Mouse (Mus musculus) adrenal gland, postnatal 10 days (tissue): Measurements from ENCODE around the gene Hook2. TPM values are rescaled to one million over a fixed set of nuclear protein-coding genes. Genes with fewer than 3 reads are reported as not detected.

Source experiments
- DNase-seq: peaks from one replicate; pipeline ENCODE4 v3.0.0; 2021; ENCODE audit warnings: mixed read lengths
- total RNA-seq, 2 experiments: library from RNA; stranded (reverse); gene quantifications; 2 replicates each; pipeline ENCODE4 v1.2.3; 2021

The Hook2 gene
- total RNA-seq, 2 experiments from 2014 or later: 6.5 to 6.6 TPM

DNA sequence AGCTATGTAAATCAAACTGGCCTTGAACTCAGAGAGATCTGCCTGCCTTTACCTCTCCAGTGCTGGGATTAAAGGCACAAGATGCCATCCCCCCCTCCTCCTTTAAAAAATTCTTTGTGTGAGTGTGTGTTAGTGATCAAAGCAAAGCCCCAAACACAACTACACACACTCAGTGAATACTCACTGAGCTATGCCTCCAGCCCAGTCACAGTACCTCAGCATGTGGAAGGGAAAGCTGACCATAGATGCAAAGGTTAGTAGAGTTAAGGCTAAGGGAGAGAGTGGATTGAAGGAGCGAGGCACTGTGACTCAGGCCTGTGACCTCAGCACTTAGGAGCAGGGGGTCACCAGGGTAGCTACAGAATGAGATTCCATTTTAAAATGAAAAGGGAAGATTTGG, 17.3 kb upstream of the Hook2 start:
- DNase-seq: no peak

- DNase-seq: peak; percentile 81
These were observed 16.4 kb upstream of the Hook2 start for GRCm38 (mm10) chr8:84973803-84974542.

DNA sequence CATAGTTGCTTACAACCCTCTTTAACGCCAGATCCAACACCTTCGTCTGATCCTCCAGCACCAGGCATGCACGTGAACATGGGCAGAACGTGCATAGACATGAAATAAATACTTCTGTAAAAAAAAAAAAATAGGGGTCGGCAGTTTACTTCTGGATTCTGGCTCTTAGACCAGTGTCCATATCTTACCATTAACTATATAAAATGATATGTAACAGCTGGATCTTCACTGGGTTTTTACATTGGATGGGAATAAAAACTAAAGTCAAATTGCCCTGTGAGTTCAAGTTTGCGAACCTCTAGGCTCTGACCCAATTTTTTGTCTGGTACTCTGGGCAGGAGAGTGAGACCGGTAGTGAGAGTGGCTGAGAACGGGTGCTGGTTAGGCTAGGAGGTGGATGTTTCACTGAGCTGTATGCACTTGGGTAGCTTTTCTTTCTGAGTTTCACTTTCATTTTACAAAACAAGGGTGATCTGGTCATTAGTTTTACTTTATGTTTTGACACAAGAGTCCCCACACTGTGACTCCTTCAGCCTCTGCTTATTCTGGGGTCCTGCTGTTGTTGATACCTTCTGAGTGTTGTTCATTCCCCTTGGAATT, 15.8 kb upstream of the Hook2 start:
- no peak for DNase-seq

DNA sequence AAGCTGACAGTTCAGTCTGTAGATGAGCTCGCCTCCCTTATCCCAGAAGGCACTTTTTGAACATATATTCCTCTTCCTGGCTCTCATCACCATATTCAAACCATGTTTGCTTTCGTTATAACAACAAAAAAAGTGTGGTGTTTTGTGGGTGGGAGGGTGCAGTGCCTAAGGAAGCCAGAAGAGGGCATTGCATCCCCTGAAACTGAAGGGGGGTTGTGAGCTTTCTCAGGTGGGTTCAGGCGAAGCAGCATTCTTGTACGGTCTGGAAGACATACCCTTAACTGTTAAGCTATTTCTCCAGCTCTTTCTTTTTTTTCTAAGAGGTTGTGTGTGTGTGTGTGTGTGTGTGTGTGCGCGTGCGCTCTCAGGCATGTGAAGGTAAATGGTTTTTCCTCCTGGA, 15.0 kb upstream of the Hook2 start:
- DNase-seq: peak; percentile 83

GRCm38 (mm10) chr8:84976031-84976762, 14.2 kb upstream of the Hook2 start:
- peak; percentile 98 for DNase-seq

GRCm38 (mm10) chr8:84976763-84977434, 13.5 kb upstream of the Hook2 start:
- DNase-seq: no peak

DNA sequence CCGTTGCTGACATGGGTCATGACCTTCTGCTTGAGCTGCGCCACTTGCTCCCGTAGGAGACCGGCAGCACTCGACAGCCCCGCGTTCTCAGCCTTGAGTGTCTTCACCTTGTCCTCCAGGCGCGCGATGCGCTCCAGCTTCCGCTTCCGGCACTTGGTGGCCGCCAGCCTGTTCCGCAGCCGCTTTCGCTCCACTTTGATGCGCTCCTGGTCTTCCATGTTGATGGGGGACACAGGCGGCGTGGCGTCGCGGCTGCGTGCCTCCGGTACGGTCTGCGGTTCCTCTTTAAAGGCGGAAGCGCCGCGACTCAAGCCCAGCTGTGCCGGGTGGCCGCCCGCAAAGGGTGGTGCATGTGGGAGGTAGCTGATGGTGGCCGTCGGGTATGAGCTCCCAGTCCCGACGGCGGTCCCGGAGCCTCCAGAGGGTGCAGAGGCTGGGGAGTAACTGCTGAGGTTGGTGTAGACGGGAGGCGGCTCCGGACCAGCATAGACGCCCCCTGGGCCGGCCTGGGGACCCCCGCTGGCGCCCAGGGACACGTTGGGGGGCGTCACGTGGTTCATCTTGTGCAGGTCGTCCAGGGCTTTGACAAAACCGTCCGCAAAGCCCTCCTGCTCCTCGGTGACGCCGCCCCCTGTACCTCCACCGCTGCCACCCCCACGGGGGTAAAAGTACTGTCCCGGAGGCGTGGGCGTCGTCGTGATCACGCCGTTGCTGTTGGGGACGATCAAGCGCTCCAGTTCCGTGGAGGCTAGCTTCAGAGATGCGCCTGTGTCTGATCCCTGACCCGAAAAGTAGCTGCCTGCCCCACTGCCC, 12.8 kb upstream of the Hook2 start:
- peak; percentile 83 for DNase-seq

- DNase-seq: peak; percentile 99
These were observed 12.0 kb upstream of the Hook2 start, which contains the start of gene Junb for GRCm38 (mm10) chr8:84978248-84978940. TSS of gene Junb (minus strand) at chr8:84978718.

DNA sequence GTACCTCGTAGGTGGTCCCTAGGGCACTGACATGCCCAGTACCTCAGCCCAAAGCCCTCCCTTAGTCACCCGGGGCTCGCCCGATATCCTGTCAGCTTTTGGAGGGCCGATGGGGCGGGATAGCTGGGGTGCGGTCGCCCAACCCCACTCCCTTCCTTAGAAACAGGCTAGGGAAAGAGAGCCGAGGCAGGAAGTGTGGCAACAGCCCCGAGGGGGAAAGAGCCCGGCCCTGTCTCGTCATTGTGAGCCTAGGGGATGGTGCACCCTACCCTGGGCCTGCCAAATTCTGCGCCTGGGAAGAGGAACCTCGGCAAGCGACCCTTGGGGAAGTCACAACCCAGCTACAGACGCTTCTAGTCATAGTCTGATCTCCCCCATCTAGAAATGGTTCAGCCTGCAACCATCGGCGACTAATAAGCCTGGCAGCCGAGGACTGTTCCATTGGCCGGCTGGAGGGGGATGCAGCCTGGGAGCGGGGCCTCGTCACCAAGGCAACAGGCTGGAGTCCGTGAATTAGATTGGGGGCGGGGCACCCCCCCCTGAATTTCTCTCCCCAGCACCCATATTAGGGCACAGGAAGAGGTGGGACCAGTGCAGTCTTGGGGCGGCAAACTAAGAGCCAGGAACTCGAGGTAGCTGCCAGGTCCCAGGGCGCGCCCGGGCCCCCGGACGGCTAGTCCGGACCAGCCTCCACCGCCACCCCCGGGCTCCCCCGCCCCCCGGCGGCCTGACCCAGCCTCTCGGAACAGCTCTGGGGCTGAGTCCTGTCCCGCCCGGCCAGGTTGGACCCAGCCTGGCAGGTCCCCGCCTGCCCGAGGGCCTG, 10.6 kb upstream of the Hook2 start:
- DNase-seq: peak; percentile 94

- DNase-seq: peak; percentile 91
These were observed 9.6 kb upstream of the Hook2 start for GRCm38 (mm10) chr8:84980622-84981358.

DNA sequence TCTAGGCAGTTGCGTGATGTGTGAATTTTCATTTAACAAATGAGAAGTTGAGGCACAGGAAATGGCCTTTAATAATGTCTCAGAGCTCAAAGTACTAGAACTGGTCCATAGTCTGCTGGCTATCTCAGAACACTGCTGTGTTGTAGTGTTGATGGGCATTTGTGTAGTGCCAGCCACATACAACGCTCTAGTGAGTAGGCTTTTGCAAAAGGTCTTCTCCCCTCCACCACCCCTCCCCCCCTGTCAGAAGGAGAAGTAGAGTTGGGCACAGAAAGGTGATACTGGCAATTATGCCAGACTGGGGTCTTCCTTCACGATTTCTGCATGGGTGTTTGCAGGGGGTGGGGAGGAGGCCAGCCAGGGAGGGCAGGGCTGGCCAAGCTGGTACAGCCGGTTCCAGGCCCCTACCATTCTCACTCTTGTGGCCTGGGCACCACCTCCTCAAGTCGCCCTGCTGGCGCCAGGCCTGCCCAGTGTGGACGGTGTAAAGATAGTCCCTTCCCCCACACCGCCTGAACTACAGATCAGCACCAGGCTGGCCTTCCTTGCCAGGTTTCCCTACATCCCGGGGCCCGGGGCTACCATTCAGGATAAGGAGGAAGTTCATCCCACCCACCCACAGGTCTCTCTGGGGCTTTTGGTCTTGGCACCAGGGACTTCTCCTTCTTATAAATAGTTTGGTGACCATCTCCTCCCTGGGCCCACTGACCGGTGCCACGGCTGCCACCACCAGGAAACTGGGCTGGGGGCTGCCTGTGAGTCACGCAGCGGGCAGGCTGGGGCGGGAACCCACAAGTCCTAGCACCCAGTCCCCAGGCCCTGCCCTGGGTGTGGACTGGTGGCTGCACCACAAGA, 8.5 kb upstream of the Hook2 start:
- DNase-seq: no peak

- no peak for DNase-seq
These were observed 7.8 kb upstream of the Hook2 start for GRCm38 (mm10) chr8:84982499-84983011.

- DNase-seq: peak; percentile 50
These were observed 5.9 kb upstream of the Hook2 start for GRCm38 (mm10) chr8:84984294-84985048.

GRCm38 (mm10) chr8:84985049-84985683, 5.2 kb upstream of the Hook2 start:
- no peak for DNase-seq

DNA sequence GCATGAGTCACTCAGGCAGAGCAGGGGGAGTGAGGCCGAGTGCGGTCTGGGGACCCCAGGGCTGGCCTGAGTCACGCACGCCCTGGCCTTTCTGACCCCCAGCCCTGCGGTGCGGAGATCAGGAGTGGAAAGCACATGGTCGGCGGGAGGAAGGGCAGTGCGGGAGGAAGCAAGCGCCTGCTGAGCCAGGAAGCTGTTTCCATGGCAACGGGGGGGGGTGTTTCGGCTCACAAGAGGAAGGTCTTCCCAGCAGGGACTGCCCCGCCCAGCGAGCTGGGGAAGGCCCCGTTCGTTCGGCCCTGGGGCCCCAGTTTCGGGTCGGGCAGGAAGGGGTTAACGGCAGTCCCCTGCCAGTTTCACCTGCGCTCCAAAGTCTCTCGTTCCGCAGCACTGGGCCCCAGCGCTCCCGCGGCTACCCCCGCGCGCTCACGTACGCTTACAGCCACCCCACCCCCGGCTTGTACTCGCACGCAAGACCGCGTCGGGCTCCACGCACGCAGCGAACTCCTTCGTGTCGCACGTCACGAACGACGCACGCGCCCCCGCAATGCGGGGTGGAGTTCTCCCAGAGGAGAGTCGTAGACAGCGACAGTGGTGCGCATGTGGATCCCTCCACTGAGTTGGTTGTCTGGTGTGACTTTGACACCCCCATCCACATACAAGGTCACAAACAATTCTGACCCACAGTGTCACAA, 4.6 kb upstream of the Hook2 start:
- peak; percentile 94 for DNase-seq

GRCm38 (mm10) chr8:84986379-84986945, 3.9 kb upstream of the Hook2 start:
- DNase-seq: no peak
